Mouse (Mus musculus) heart, adult 2 months (tissue): ENCODE measurements around the gene Sdhaf2.

ENCODE experiments used
- CTCF ChIP-seq: fragments of 200-600 bp; IDR thresholded peaks from 2 replicates; pipeline ENCODE4 v1.8.1; 2022; ENCODE audit warnings: antibody characterized with exemption, mild to moderate bottlenecking, moderate library complexity
- EP300 ChIP-seq: fragments of 200-500 bp; IDR thresholded peaks from 2 replicates; pipeline ENCODE4 v1.6.1; 2011; ENCODE audit warnings: low read depth, low read length, control low read depth; ENCODE audit not compliant: insufficient read depth
- POLR2A ChIP-seq: fragments of 200-500 bp; IDR thresholded peaks from 2 replicates; pipeline ENCODE4 v1.6.1; 2011; ENCODE audit warnings: mild to moderate bottlenecking, low read depth, low read length, control low read depth; ENCODE audit not compliant: insufficient read depth

GRCm38 (mm10) chr19:10557001-10557400, 31.1 kb upstream of the Sdhaf2 start:
- TF ChIP-seq CTCF (no peak), POLR2A (no peak), EP300 (no peak)
